Mouse (Mus musculus) embryonic facial prominence, embryonic 14.5 days (tissue): ENCODE measurements around the gene Cmip. TPM values are rescaled to one million over a fixed set of nuclear protein-coding genes. Genes with fewer than 3 reads are reported as not detected.

Experiments used
- ATAC-seq: fragments of 200-750 bp; cut with Nextera tagmentation; 2 replicates; pipeline ENCODE4 v1.8.0; 2017; ENCODE audit warnings: low read depth, moderate number of reproducible peaks, moderate TSS enrichment
- DNase-seq: peaks from one replicate; pipeline ENCODE4 v3.0.0-alpha.2; 2015; ENCODE audit warnings: low spot score
- H3K27ac ChIP-seq: fragments of 300-500 bp; sonication (generic); replicated peaks from 2 replicates; pipeline ENCODE4 v1.5.1; 2014; ENCODE audit warnings: low read depth, mild to moderate bottlenecking, low read length, moderate library complexity
- H3K27me3 ChIP-seq: fragments of 300-500 bp; sonication (generic); replicated peaks from 2 replicates; pipeline ENCODE4 v1.6.1; 2014; ENCODE audit warnings: low read length; ENCODE audit not compliant: control insufficient read depth, insufficient read depth
- H3K36me3 ChIP-seq: fragments of 300-500 bp; sonication (generic); 2 replicates; pipeline ENCODE4 v1.6.1; 2014; ENCODE audit warnings: low read length, mixed read lengths; ENCODE audit not compliant: control insufficient read depth, insufficient read depth
- H3K4me1 ChIP-seq: fragments of 300-500 bp; sonication (generic); 2 replicates; pipeline ENCODE4 v1.6.1; 2014; ENCODE audit warnings: antibody characterized with exemption, low read length; ENCODE audit not compliant: control insufficient read depth, insufficient read depth
- H3K4me2 ChIP-seq: fragments of 300-500 bp; sonication (generic); 2 replicates; pipeline ENCODE4 v1.6.1; 2014; ENCODE audit warnings: low read depth, mild to moderate bottlenecking, low read length, moderate library complexity, mixed read lengths
- H3K4me3 ChIP-seq: fragments of 300-500 bp; sonication (generic); 2 replicates; pipeline ENCODE4 v1.5.1; 2014; ENCODE audit warnings: low read depth, mild to moderate bottlenecking, low read length
- H3K9ac ChIP-seq: fragments of 300-500 bp; sonication (generic); 2 replicates; pipeline ENCODE4 v1.6.1; 2014; ENCODE audit warnings: low read depth, mild to moderate bottlenecking, low read length, moderate library complexity, mixed read lengths
- H3K9me3 ChIP-seq: fragments of 300-500 bp; sonication (generic); 2 replicates; pipeline ENCODE4 v1.6.1; 2016; ENCODE audit warnings: low read length; ENCODE audit not compliant: control insufficient read depth
- WGBS: fragments of 180-500 bp; shearing (Covaris S2); extraction: QIAGEN DNeasy Blood & Tissue Kit; methylation state at CpG from one replicate; pipeline ENCODE4 v1.1.7; 2014; 5-methylcytosine and 5-hydroxymethylcytosine counted together
- polyA plus RNA-seq: library from polyadenylated mRNA; unstranded; fragments of >200 nt; fragmentation: Nextera tagmentation; extraction: Ambion mirVana; gene quantifications from 2 replicates; pipeline ENCODE4 v1.2.1, GENCODE M21; 2014

Cmip gene
- polyA plus RNA-seq, 1 experiment from 2014 or later, result 27.7 TPM

DNA sequence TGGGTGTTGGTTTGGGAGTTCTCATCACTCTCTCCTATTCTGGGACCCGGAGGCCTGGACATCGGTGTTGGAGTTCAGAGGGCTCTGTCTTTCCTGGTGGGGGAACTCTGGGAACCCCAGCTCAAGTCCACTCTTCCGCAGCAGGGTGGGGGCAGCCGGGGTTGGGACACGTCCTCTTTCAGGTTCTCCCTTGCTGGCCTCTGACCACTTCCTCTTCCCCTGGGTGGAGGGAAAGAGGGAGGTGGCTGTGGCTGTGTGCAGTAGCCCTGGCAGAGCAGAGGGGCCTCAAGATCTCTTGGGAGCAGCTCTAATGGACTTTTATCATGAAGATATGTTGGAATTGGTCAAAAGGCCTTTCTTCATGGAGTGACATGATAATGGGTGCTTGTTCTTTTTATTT lies 225.0 kb downstream of the Cmip start:
- H3K27me3 ChIP-seq, result no peaks in the 10 kb centered on the region
- 81% methylated on average over 5 of the region's 5 CpGs for WGBS
- DNase-seq (no peak), ATAC-seq (no peak)
- no peak overlapping the region for H3K9ac ChIP-seq
- no peak overlapping the region for H3K4me3 ChIP-seq
- no peak overlapping the region for H3K27ac ChIP-seq
- no peak overlapping the region for H3K4me2 ChIP-seq
- H3K4me1 ChIP-seq, result no peaks in the 10 kb centered on the region
- 0 out of 2 replicates have a peak, but pooled peaks cover 7% of the 10 kb centered on the region for H3K9me3 ChIP-seq
- no peaks in the 10 kb centered on the region for H3K36me3 ChIP-seq

DNA sequence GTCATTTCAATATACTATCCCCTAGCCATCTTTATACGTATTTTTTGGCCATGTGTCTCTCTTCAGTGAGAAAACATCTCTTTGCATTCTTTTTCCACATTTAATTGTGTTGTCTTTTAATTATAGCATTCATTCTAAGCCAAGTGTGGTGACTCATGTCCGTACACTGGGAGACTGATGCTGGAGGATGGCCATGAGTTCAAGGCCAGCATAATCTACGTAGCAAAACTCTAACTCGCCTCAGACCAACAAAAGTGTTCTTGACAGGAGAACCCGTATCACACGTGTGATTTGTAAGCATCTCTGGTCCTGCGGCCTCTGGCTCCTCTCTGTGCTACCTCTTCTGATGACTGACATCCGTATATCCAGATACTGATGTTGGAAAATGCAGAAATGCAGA lies 227.9 kb downstream of the Cmip start:
- no peaks in the 10 kb centered on the region for H3K36me3 ChIP-seq
- H3K27me3 ChIP-seq, result no peaks in the 10 kb centered on the region
- H3K4me2 ChIP-seq, result no peak overlapping the region
- WGBS, result 83% methylated on average over 8 of the region's 8 CpGs
- no peak overlapping the region for H3K9ac ChIP-seq
- H3K9me3 ChIP-seq, result 0 out of 2 replicates have a peak, but pooled peaks cover 3% of the 10 kb centered on the region
- H3K4me3 ChIP-seq, result no peak overlapping the region
- no peak overlapping the region for H3K27ac ChIP-seq
- H3K4me1 ChIP-seq, result no peaks in the 10 kb centered on the region
- ATAC-seq (no peak), DNase-seq (no peak)

DNA sequence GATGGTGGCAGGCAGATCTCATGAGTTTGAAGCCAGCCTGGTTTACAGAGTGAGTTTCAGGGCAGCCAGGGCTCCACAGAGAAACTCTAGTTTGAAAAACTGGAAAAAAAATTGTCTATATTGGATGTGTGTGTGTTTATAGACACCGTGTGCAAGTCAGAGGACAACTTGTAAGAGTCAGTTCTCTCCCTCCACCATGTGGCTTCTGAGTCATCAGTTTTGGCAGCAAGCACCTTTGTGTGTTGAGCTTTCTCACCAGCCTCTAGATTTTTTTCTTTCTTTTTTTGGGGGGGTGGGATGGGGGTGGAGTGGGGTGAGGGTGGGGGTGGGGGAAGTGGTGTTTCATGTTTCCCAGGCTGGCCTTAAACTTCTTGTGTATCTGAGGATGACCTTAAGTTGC lies 228.5 kb downstream of the Cmip start:
- Histone ChIP-seq H3K9ac (no peak overlapping the region), H3K27ac (no peak overlapping the region), H3K27me3 (no peaks in the 10 kb centered on the region), H3K4me3 (no peak overlapping the region), H3K36me3 (no peaks in the 10 kb centered on the region), H3K4me2 (no peak overlapping the region), H3K9me3 (no peaks in the 10 kb centered on the region), H3K4me1 (no peaks in the 10 kb centered on the region)
- DNase-seq, result no peak
- ATAC-seq, result no peak
- 75% methylated on average over 1 of the region's 1 CpGs for WGBS

DNA sequence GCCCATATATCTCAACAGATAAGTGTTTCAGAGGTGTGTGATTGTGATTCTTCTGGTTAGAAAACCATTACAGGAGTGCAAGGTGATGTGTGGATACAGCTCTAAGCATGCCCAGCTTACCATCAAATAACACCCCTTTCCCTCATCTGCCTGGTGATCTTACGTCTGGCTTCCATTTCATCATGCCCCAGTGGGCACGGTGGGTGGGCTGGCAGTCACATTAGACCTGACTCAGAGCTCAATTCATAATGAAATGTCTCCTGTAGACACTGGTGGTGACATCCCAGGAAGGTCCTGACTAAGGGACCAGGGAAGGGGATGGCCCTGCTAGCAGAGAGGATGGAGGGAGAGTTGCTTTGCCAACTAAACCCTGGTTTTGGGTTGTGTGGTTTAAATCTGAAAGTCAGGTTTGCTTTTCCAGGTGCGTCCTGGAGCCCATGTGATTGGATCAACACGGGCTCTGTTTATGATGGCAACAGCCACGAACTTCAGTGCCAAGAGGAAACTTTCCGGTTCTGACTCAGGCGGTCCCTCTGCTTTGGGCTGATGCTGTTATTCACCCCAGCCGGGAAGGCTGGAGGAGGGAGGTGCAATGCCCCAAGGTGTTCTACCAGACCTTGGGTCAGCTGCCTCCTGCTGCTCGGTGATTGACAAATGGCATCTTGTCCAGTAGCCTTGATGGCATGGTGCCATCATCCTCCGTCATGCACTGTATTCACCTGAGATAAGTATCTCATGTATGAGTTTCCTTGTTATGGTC lies 231.6 kb downstream of the Cmip start:
- Histone ChIP-seq H3K4me3 (no peak overlapping the region), H3K36me3 (no peaks in the 10 kb centered on the region), H3K4me2 (no peak overlapping the region), H3K9me3 (no peaks in the 10 kb centered on the region), H3K4me1 (no peaks in the 10 kb centered on the region), H3K27me3 (no peaks in the 10 kb centered on the region), H3K9ac (no peak overlapping the region), H3K27ac (no peak overlapping the region)
- no peak; the same call in 1 of the 2 replicates for ATAC-seq
- WGBS, result 73% methylated on average over 10 of the region's 10 CpGs
- DNase-seq, result peak; percentile 29

DNA sequence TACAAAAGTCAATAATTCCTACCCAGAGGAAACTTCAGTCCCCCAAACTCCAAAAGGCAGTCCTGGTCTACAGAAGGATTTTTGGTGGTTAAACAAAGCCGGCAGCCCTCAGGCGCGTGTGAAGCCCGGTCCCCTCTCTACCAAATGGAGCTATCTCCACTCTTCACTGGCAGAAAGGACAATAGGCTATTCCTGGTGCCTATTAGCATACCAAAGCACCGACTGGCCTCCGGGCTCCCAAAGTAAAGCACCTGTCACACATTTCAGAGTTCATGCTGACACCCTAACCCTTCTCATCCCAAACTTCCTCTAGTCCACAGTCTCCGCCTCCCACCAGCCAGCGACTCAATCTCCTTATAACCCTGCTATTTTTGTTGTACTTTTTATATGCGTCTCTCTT lies 236.7 kb downstream of the Cmip start:
- ATAC-seq, result no peak

DNA sequence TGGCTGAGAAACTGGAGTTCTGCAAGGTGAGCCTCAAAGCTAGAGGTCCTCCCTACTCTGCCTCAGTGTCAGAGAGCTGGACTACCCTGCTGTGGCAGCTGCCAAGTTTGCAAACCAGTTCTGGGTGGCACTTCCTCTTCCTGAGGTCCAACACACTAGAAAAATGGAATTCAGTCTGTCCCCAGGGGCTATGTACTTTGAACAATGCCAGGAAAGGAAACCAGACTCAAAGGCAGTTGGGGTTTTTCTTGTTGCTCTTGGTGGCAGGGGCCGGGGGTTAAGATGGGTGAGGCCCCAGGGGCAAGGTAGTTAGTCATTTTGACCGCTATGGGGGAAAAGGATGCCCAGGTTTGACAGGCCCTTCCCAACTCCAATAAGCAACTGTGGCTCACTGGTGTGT lies 238.0 kb downstream of the Cmip start:
- Histone ChIP-seq H3K4me1 (0 out of 2 replicates have a peak, but pooled peaks cover 10% of the 10 kb centered on the region), H3K27ac (no peak overlapping the region), H3K9me3 (no peaks in the 10 kb centered on the region), H3K27me3 (peaks cover 21% of the 10 kb centered on the region), H3K4me2 (no peak overlapping the region), H3K9ac (no peak overlapping the region), H3K36me3 (no peaks in the 10 kb centered on the region), H3K4me3 (no peak overlapping the region)
- ATAC-seq (no peak), DNase-seq (peak; percentile 13)
- 40% methylated on average over 2 of the region's 2 CpGs for WGBS

More for the DNA sequence above, 236.7 kb downstream of the Cmip start:
- WGBS, result 14% methylated on average over 9 of the region's 9 CpGs
- H3K27ac ChIP-seq, result no peak overlapping the region
- H3K36me3 ChIP-seq, result no peaks in the 10 kb centered on the region
- H3K9ac ChIP-seq, result no peak overlapping the region
- DNase-seq, result peak; percentile 5
- H3K9me3 ChIP-seq, result no peaks in the 10 kb centered on the region
- H3K27me3 ChIP-seq, result peaks cover 12% of the 10 kb centered on the region
- H3K4me3 ChIP-seq, result no peak overlapping the region
- no peak overlapping the region for H3K4me2 ChIP-seq
- 0 out of 2 replicates have a peak, but pooled peaks cover 2% of the 10 kb centered on the region for H3K4me1 ChIP-seq

DNA sequence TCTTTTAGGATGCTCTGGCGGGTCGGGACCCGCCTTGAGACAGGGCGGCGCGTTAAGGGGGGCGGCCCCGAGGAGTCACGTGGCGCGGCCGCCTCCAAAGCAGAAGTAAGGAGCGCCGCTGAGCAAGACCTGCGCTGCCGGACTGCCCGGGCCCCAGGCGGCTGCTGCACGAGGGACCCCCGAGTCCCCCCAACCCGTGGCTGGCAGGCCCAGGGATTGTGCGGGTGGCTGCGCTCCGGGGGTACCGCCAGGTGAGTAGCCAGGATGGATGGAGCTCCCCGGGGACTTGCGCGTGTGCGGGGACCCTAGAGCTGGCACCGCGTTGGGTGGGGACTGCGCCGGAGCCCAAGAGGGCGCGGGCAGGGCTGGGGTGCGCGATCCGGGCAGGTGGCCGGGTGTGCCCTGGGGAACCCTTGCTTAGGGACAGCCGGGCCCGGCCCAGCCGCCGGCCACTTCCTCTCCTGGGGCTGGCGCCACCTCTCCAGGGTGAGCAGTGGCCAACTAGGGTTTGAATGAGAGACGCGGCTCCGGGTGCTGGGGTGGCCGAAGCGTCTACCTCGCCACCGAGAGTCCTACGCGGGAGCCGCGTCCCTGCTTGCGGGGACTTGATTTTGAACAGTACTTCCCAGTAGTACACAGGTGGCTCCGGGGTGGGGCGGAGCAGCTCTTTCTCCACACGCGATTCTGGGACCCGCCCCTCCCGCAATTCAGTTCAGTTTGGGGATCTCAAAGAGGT lies 241.5 kb downstream of the Cmip start, which contains the start of gene Plcg2:
Plcg2 (plus strand) TSS at position 113 of the 736 bp plus-strand sequence.
- peak; percentile 67 for ATAC-seq
- peak; percentile 30 for DNase-seq
- Histone ChIP-seq H3K4me3 (peak within 1 kb of the TSS; percentile 58), H3K9me3 (no peaks in the 10 kb centered on the region), H3K27ac (no peak within 1 kb of the TSS; the same call in 1 of the 2 replicates), H3K4me2 (peak within 1 kb of the TSS; percentile 99), H3K36me3 (no peaks in the 10 kb centered on the region), H3K4me1 (0 out of 2 replicates have a peak, but pooled peaks cover 10% of the 10 kb centered on the region), H3K27me3 (peaks cover 21% of the 10 kb centered on the region), H3K9ac (peak within 1 kb of the TSS; percentile 64)
- WGBS, result under 1% methylated on average over 27 of the region's 62 CpGs

DNA sequence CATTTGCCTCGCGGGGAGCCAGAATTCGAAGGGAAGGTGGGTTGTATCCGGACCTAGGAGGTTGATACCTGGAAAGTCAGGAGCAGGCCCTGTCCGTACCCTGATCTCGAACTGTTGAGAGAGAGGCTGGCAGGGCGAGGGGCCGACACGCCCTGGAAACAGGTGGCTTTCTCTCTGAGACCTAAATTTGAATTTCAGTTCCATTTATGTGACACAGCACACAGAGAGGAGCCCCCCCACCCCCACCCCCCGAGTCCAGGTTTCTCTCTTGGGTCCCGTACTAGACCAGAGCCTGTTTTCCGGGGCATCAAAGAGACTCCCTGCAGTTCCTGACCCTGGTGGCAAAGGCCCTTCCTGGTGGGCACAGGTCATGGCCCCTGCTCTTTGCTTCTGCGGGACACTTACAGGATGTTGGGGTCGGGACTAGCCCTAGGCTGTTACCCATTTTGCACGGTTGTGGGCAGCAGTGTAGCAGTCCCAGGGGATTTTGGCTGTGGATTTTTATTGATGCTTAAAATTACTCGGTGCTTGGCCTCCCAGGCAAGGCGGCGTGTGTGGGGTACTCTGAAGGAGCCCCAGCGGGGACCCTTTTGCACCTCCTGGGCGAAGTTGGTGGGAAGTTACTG lies 242.2 kb downstream of the Cmip start:
- Histone ChIP-seq H3K4me1 (0 out of 2 replicates have a peak, but pooled peaks cover 10% of the 10 kb centered on the region), H3K27ac (no peak overlapping the region), H3K36me3 (no peaks in the 10 kb centered on the region), H3K4me2 (peak overlapping the region; percentile 99), H3K27me3 (peaks cover 21% of the 10 kb centered on the region), H3K4me3 (peak overlapping the region; percentile 58), H3K9ac (peak overlapping the region; percentile 64; the same call in 1 of the 2 replicates), H3K9me3 (no peaks in the 10 kb centered on the region)
- DNase-seq (no peak), ATAC-seq (0 out of 2 replicates have a peak, but pooled peaks have one; percentile 9)
- WGBS, result 8% methylated on average over 20 of the region's 20 CpGs
